Mouse (Mus musculus): ENCODE measurements around the gene 1700001P01Rik. TPM values are rescaled to one million over a fixed set of nuclear protein-coding genes. Genes with fewer than 3 reads are reported as not detected.
A peak's percentile ranks its signal among the peaks of the same experiment; 100 is the strongest.

1700001P01Rik gene
- polyA plus RNA-seq, 1 experiment = not detected

DNA sequence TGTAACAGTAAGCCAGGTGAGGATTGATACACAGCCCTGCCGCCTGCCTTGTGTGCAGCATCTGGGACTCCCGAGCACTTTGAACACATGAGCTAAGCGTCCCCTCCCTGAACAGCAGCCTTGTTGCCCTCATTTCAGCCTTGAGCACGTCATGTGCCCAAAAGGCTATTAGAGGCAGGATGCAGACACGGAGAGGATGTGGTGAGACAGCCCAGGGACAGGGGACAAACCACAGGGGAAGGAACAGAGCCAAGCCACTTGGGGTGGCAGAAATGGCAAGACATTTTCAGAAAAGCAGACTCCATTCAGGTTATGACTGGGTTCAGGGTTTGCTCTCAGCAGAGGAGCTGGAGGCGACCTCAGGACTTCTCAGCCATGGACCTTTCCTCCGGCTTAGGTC is 47.4 kb downstream of the 1700001P01Rik start:
- DNase-seq = peak; percentile 33
- no peaks in the 10 kb centered on the region for H3K4me1 ChIP-seq (ENCODE audit: control insufficient read depth, insufficient read depth, low read length)
- WGBS = 75% methylated on average over 7 of the region's 7 CpGs
- no peaks in the 10 kb centered on the region for H3K36me3 ChIP-seq (ENCODE audit: control insufficient read depth, insufficient read depth, low read length)
- no peak overlapping the region for H3K27ac ChIP-seq (ENCODE audit: insufficient read depth, low read depth, low read length)
- H3K4me3 ChIP-seq (ENCODE audit: insufficient read depth, low read depth, low read length) = no peak overlapping the region
- TF ChIP-seq POLR2A (IDR thresholded peaks at IDR 0.05; ENCODE audit: low read depth, low read length) = no peak
- no peak for TF ChIP-seq CTCF (conservative IDR thresholded peaks at IDR 0.05; ENCODE audit: insufficient read depth, insufficient read length, low read depth, low read length)
- no peaks in the 10 kb centered on the region for H3K27me3 ChIP-seq (replicated peaks; ENCODE audit: control insufficient read depth, insufficient read depth, low read length)

GRCm38 (mm10) chr11:97723709-97724108 is 52.0 kb downstream of the 1700001P01Rik start:
- Histone ChIP-seq H3K27ac (ENCODE audit: insufficient read depth, low read depth, low read length) (no peak overlapping the region), H3K36me3 (ENCODE audit: control insufficient read depth, insufficient read depth, low read length) (no peaks in the 10 kb centered on the region)
- WGBS = 65% methylated on average over 7 of the region's 7 CpGs

More at GRCm38 (mm10) chr11:97723709-97724108, 52.0 kb downstream of the 1700001P01Rik start:
- no peaks in the 10 kb centered on the region for H3K27me3 ChIP-seq (replicated peaks; ENCODE audit: control insufficient read depth, insufficient read depth, low read length)
- no peaks in the 10 kb centered on the region for H3K4me1 ChIP-seq (ENCODE audit: control insufficient read depth, insufficient read depth, low read length)
- no peak for DNase-seq
- no peak overlapping the region for H3K4me3 ChIP-seq (ENCODE audit: insufficient read depth, low read depth, low read length)
- no peak for TF ChIP-seq CTCF (conservative IDR thresholded peaks at IDR 0.05; ENCODE audit: insufficient read depth, insufficient read length, low read depth, low read length)

Other genes with a start within 250 kb of the 1700001P01Rik start
- 13.0 and 13.2 TPM in 2 replicates for gene Srcin1, start 199.7 kb downstream of the 1700001P01Rik start, polyA plus RNA-seq (2012; rRNA removed)
- 0.86 and 1.2 TPM in 2 replicates for gene Epop, start 146.2 kb downstream of the 1700001P01Rik start, polyA plus RNA-seq (2012; rRNA removed)
- 36.6 and 40.4 TPM in 2 replicates for gene Mllt6, start 112.5 kb downstream of the 1700001P01Rik start, polyA plus RNA-seq (2012; rRNA removed)
- 139 and 149 TPM in 2 replicates for gene Cisd3, start 90.1 kb downstream of the 1700001P01Rik start, polyA plus RNA-seq (2012; rRNA removed)
- 53.9 and 56.5 TPM in 2 replicates for gene Pcgf2, start 75.4 kb downstream of the 1700001P01Rik start, polyA plus RNA-seq (2012; rRNA removed)
- 397 and 399 TPM in 2 replicates for gene Psmb3, start 72.5 kb downstream of the 1700001P01Rik start, polyA plus RNA-seq (2012; rRNA removed)
- gene Pip4k2b, start 31.2 kb downstream of the 1700001P01Rik start, polyA plus RNA-seq (2012; rRNA removed) = 9.2 and 10.6 TPM in 2 replicates
- gene Cwc25, start 9.4 kb downstream of the 1700001P01Rik start, polyA plus RNA-seq (2012; rRNA removed) = 7.1 and 8.5 TPM in 2 replicates
- gene Rpl23, start 6.5 kb upstream of the 1700001P01Rik start, polyA plus RNA-seq (2012; rRNA removed) = 118 and 181 TPM in 2 replicates
- gene Lasp1, start 23.1 kb upstream of the 1700001P01Rik start, polyA plus RNA-seq (2012; rRNA removed) = 106 and 110 TPM in 2 replicates
- 2.0 TPM in 2 replicates for gene B230217C12Rik, start 64.9 kb upstream of the 1700001P01Rik start, polyA plus RNA-seq (2012; rRNA removed)
- gene Fbxo47, start 108.2 kb upstream of the 1700001P01Rik start, polyA plus RNA-seq (2012; rRNA removed) = 0.33 and 0.39 TPM in 2 replicates
- 1.0 TPM in 2 replicates for gene Plxdc1, start 210.5 kb upstream of the 1700001P01Rik start, polyA plus RNA-seq (2012; rRNA removed)
- 0.75 and 2.8 TPM in 2 replicates for gene Arl5c, start 220.3 kb upstream of the 1700001P01Rik start, polyA plus RNA-seq (2012; rRNA removed)
- gene Cacnb1, start 247.1 kb upstream of the 1700001P01Rik start, polyA plus RNA-seq (2012; rRNA removed) = 6.1 and 7.6 TPM in 2 replicates

Data from kidney, adult 2 months (tissue).